Mouse (Mus musculus) right cerebral cortex, postnatal 14 days (tissue): ENCODE measurements around the gene Apbb2.

Experiments used
- DNase-seq: peaks from one replicate; pipeline ENCODE4 v3.0.0; 2022

The Apbb2 gene

GRCm38 (mm10) chr5:66469685-66470084, 148.9 kb downstream of the Apbb2 start:
- no peak for DNase-seq

GRCm38 (mm10) chr5:66468331-66469001, 150.1 kb downstream of the Apbb2 start:
- no peak for DNase-seq

GRCm38 (mm10) chr5:66462665-66463064, 155.9 kb downstream of the Apbb2 start:
- no peak for DNase-seq

- no peak for DNase-seq
These were observed 159.7 kb downstream of the Apbb2 start for GRCm38 (mm10) chr5:66458851-66459250.

GRCm38 (mm10) chr5:66455271-66455670, 163.3 kb downstream of the Apbb2 start:
- DNase-seq, result no peak

- DNase-seq, result no peak
These were observed 163.8 kb downstream of the Apbb2 start for GRCm38 (mm10) chr5:66454826-66455225.

GRCm38 (mm10) chr5:66453106-66453505, 165.5 kb downstream of the Apbb2 start:
- DNase-seq, result no peak

GRCm38 (mm10) chr5:66451561-66451960, 167.0 kb downstream of the Apbb2 start:
- DNase-seq, result peak; percentile 35

GRCm38 (mm10) chr5:66445497-66445896, 173.1 kb downstream of the Apbb2 start:
- no peak for DNase-seq

- no peak for DNase-seq
These were observed 176.3 kb downstream of the Apbb2 start for GRCm38 (mm10) chr5:66442260-66442659.

GRCm38 (mm10) chr5:66436791-66437246, 181.8 kb downstream of the Apbb2 start:
- DNase-seq, result no peak

- no peak for DNase-seq
These were observed 183.4 kb downstream of the Apbb2 start for GRCm38 (mm10) chr5:66435158-66435557.

GRCm38 (mm10) chr5:66429076-66429475, 189.5 kb downstream of the Apbb2 start:
- DNase-seq, result no peak

- no peak for DNase-seq
These were observed 190.5 kb downstream of the Apbb2 start for GRCm38 (mm10) chr5:66428071-66428470.

GRCm38 (mm10) chr5:66423909-66424308, 194.7 kb downstream of the Apbb2 start:
- no peak for DNase-seq

GRCm38 (mm10) chr5:66423466-66423865, 195.1 kb downstream of the Apbb2 start:
- no peak for DNase-seq

- no peak for DNase-seq
These were observed 196.6 kb downstream of the Apbb2 start for GRCm38 (mm10) chr5:66421954-66422353.

- no peak for DNase-seq
These were observed 197.4 kb downstream of the Apbb2 start for GRCm38 (mm10) chr5:66421230-66421629.

GRCm38 (mm10) chr5:66420011-66420410, 198.6 kb downstream of the Apbb2 start:
- no peak for DNase-seq

GRCm38 (mm10) chr5:66417289-66417688, 201.3 kb downstream of the Apbb2 start:
- no peak for DNase-seq

- no peak for DNase-seq
These were observed 202.7 kb downstream of the Apbb2 start for GRCm38 (mm10) chr5:66415700-66416543.

GRCm38 (mm10) chr5:66415033-66415697, 203.4 kb downstream of the Apbb2 start:
- DNase-seq, result no peak

GRCm38 (mm10) chr5:66413402-66413801, 205.2 kb downstream of the Apbb2 start:
- no peak for DNase-seq

- DNase-seq, result no peak
These were observed 205.8 kb downstream of the Apbb2 start for GRCm38 (mm10) chr5:66412821-66413220.
